Mouse (Mus musculus) liver, adult 2 months (tissue): ENCODE measurements at regions not wholly inside any gene's neighbourhood (a gene's known extent, or its start where the extent isn't known, plus 50 kb on each side); places are given as distances from the start of the nearest gene placed in this dataset.

Source experiments
- DNase-seq: peaks from one replicate; pipeline ENCODE4 v3.0.0-alpha.2; 2011; ENCODE audit warnings: low read depth, low spot score; ENCODE audit errors: extremely low read depth
- H3K27ac ChIP-seq: fragments of 200-500 bp; replicated peaks from 2 replicates; pipeline ENCODE4 v1.5.1; 2012; ENCODE audit warnings: low read depth, mild to moderate bottlenecking, control low read depth, inconsistent platforms, low read length; ENCODE audit not compliant: insufficient read depth
- H3K27me3 ChIP-seq: fragments of 200-500 bp; 2 replicates; pipeline ENCODE4 v1.6.1; 2012; ENCODE audit warnings: mild to moderate bottlenecking, moderate library complexity, low read length, inconsistent platforms; ENCODE audit not compliant: control insufficient read depth, insufficient read depth
- H3K36me3 ChIP-seq: fragments of 200-500 bp; 2 replicates; pipeline ENCODE4 v1.6.1; 2012; ENCODE audit warnings: low read length, inconsistent platforms; ENCODE audit not compliant: control insufficient read depth, insufficient read depth
- H3K4me1 ChIP-seq: fragments of 200-500 bp; 2 replicates; pipeline ENCODE4 v1.6.1; 2011; ENCODE audit warnings: low read length; ENCODE audit not compliant: control insufficient read depth, insufficient read depth
- H3K4me3 ChIP-seq: fragments of 200-500 bp; 2 replicates; pipeline ENCODE4 v1.5.1; 2011; ENCODE audit warnings: low read depth, mild to moderate bottlenecking, control low read depth, low read length, moderate library complexity; ENCODE audit not compliant: insufficient read depth
- H3K79me2 ChIP-seq: fragments of 200-500 bp; 2 replicates; pipeline ENCODE4 v1.6.1; 2012; ENCODE audit warnings: inconsistent platforms, mild to moderate bottlenecking, low read length, moderate library complexity; ENCODE audit not compliant: control insufficient read depth, insufficient read depth
- H3K9ac ChIP-seq: fragments of 200-500 bp; 2 replicates; pipeline ENCODE4 v1.6.1; 2012; ENCODE audit warnings: low read depth, mild to moderate bottlenecking, control low read depth, inconsistent platforms, low read length
- CTCF ChIP-seq: fragments of 200-500 bp; IDR thresholded peaks from 2 replicates; pipeline ENCODE4 v1.5.1; 2011; ENCODE audit warnings: low read depth, low read length, control low read depth
- POLR2A ChIP-seq: fragments of 200-500 bp; IDR thresholded peaks from 2 replicates; pipeline ENCODE4 v1.6.1; 2011; ENCODE audit warnings: low read length, control low read depth; ENCODE audit not compliant: insufficient read depth; ENCODE audit errors: extremely low read depth
- WGBS: fragments of 180-500 bp; shearing (Covaris S2); methylation state at CpG from one replicate; pipeline ENCODE4 v1.1.7; 2018; 5-methylcytosine and 5-hydroxymethylcytosine counted together

GRCm38 (mm10) chr3:6887936-6888335 lies 267.7 kb upstream of the 1700008P02Rik start:
- H3K4me3 ChIP-seq, result no peak overlapping the region
- no peaks in the 10 kb centered on the region for H3K36me3 ChIP-seq
- WGBS, result 44% methylated on average over 1 of the region's 1 CpGs
- H3K27ac ChIP-seq, result no peak overlapping the region
- no peak overlapping the region for H3K9ac ChIP-seq
- TF ChIP-seq CTCF (no peak), POLR2A (no peak)
- H3K27me3 ChIP-seq, result no peaks in the 10 kb centered on the region
- no peaks in the 10 kb centered on the region for H3K79me2 ChIP-seq
- DNase-seq, result no peak
- H3K4me1 ChIP-seq, result no peaks in the 10 kb centered on the region

GRCm38 (mm10) chr3:6887053-6887700 lies 266.9 kb upstream of the 1700008P02Rik start:
- DNase-seq, result no peak
- 74% methylated on average over 7 of the region's 7 CpGs for WGBS
- no peaks in the 10 kb centered on the region for H3K36me3 ChIP-seq
- H3K79me2 ChIP-seq, result no peaks in the 10 kb centered on the region
- TF ChIP-seq CTCF (no peak), POLR2A (no peak)
- no peak overlapping the region for H3K9ac ChIP-seq
- H3K4me3 ChIP-seq, result no peak overlapping the region
- H3K4me1 ChIP-seq, result no peaks in the 10 kb centered on the region
- H3K27me3 ChIP-seq, result no peaks in the 10 kb centered on the region
- no peak overlapping the region for H3K27ac ChIP-seq

- DNase-seq, result no peak
- H3K27me3 ChIP-seq, result no peaks in the 10 kb centered on the region
- 72% methylated on average over 4 of the region's 4 CpGs for WGBS
- H3K4me3 ChIP-seq, result no peak overlapping the region
- H3K36me3 ChIP-seq, result no peaks in the 10 kb centered on the region
- H3K27ac ChIP-seq, result no peak overlapping the region
- no peaks in the 10 kb centered on the region for H3K79me2 ChIP-seq
- H3K9ac ChIP-seq, result no peak overlapping the region
- H3K4me1 ChIP-seq, result no peaks in the 10 kb centered on the region
- TF ChIP-seq POLR2A (no peak), CTCF (no peak)
Measured at GRCm38 (mm10) chr3:6886200-6887052, 266.2 kb upstream of the 1700008P02Rik start.

GRCm38 (mm10) chr3:6883401-6883800 lies 263.2 kb upstream of the 1700008P02Rik start:
- Histone ChIP-seq H3K9ac (no peak overlapping the region), H3K4me3 (no peak overlapping the region), H3K36me3 (no peaks in the 10 kb centered on the region), H3K79me2 (no peaks in the 10 kb centered on the region), H3K27me3 (no peaks in the 10 kb centered on the region), H3K27ac (no peak overlapping the region), H3K4me1 (no peaks in the 10 kb centered on the region)
- DNase-seq, result no peak
- WGBS, result 86% methylated on average over 1 of the region's 1 CpGs
- TF ChIP-seq POLR2A, result no peak
- TF ChIP-seq CTCF, result no peak

- no peaks in the 10 kb centered on the region for H3K4me1 ChIP-seq
- H3K9ac ChIP-seq, result no peak overlapping the region
- 82% methylated on average over 5 of the region's 5 CpGs for WGBS
- H3K4me3 ChIP-seq, result no peak overlapping the region
- no peak overlapping the region for H3K27ac ChIP-seq
- H3K27me3 ChIP-seq, result no peaks in the 10 kb centered on the region
- no peak for TF ChIP-seq POLR2A
- TF ChIP-seq CTCF, result no peak
- no peaks in the 10 kb centered on the region for H3K36me3 ChIP-seq
- DNase-seq, result no peak
- no peaks in the 10 kb centered on the region for H3K79me2 ChIP-seq
Measured at GRCm38 (mm10) chr3:6876265-6876664, 256.0 kb upstream of the 1700008P02Rik start.

GRCm38 (mm10) chr3:6872170-6872569 lies 251.9 kb upstream of the 1700008P02Rik start:
- no peaks in the 10 kb centered on the region for H3K36me3 ChIP-seq
- H3K27ac ChIP-seq, result no peak overlapping the region
- DNase-seq, result no peak
- no peak overlapping the region for H3K4me3 ChIP-seq
- H3K79me2 ChIP-seq, result no peaks in the 10 kb centered on the region
- WGBS, result 68% methylated on average over 3 of the region's 3 CpGs
- no peaks in the 10 kb centered on the region for H3K4me1 ChIP-seq
- TF ChIP-seq CTCF (no peak), POLR2A (no peak)
- H3K9ac ChIP-seq, result no peak overlapping the region
- H3K27me3 ChIP-seq, result no peaks in the 10 kb centered on the region
